Mouse (Mus musculus) spleen, adult 18-20 months (tissue): ENCODE measurements at regions not wholly inside any gene's neighbourhood (a gene's known extent, or its start where the extent isn't known, plus 50 kb on each side); places are given as distances from the start of the nearest gene placed in this dataset.
"Not testable (repeated sequence)": the region's sequence is repeated elsewhere in the genome, so short reads cannot be mapped to it uniquely, and the experiment has no call there.

Source experiments
- DNase-seq, 2 experiments: peaks; one replicate each; pipeline ENCODE4 v3.0.0; 2022; ENCODE audit warnings: mixed read lengths in 2 of 2

DNA sequence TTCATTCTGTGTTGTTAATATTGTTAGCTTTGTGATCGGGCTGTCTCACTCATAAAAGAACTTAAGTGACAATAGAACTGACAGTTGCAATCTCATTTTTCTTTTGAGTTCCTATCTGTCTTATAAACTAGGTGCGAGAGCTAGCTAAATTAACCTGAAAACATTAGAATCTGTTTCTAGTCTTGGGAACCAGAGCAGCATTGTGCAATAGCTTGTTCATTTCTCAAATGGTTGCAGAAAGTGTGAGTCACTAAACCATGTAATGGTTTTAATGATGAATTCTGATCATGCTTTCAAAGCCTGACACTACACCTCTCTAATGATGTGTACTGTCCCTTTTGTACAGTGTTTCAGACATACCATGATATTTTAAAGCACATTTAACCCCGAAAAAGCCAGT, 360.8 kb upstream of the Klhl1 start:
- DNase-seq, result no peak

DNA sequence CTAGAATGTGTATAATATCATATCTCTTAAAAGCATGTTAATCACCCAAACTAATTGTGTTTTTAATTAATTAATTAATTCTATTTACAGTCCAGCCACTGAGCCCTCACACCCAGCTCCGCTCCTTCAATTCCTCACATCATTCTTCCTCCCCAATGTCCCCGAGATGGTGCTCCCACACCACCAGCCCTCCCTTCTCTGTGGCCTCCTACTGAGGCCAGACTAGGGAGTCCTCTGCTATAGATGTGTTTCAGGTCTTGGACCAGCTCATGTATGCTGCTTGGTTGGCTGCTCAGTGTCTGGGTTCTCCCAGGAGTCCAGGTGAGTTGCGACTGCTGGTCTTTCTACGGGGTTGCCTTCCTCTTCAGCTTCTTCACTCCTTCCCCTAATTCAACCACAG, 353.1 kb upstream of the Klhl1 start:
- DNase-seq, result no peak

- DNase-seq, result no peak
Measured at GRCm38 (mm10) chr14:96838910-96839309, 320.0 kb upstream of the Klhl1 start.

- no peak for DNase-seq
Measured at GRCm38 (mm10) chr14:96825083-96825482, 306.2 kb upstream of the Klhl1 start.

DNA sequence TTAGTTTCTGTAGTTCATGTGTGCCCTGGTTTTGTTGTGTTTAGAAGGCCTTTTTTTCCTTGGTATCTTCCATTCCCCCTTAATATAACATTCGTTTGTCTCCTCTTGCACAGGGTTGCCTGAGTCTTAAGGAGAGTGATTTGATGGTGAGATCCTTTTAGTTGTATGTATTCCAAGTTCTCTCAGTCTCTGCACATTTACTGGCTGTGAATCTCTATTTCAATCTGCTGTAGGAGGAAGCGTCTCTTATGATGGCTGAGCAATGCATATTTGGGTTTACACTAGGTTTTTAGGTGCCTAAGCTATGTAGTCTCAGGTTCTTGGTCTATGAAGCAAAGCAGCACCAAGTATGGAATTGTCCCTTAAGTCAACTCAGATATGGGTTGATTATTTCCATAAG, 296.8 kb upstream of the Klhl1 start:
- no peak for DNase-seq

DNA sequence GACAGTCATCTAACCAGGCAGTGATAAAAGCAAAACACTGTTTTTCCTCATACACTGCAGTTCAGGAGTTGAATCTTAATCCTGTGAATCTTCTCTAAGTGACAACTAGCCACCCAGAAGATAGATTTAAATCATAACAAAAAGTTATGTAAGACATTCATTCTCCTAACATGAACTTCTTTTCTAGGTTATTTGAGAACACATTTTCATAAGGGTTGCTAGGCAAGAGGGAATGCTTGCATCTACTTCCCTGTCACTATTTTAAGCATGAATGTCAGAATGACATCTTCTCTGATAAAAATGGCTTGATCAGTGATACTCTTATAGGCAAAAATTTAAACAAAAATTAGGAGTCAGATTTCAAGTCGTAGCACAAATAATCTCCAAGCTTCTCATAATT, 286.4 kb upstream of the Klhl1 start:
- no peak for DNase-seq

GRCm38 (mm10) chr14:96794806-96795205, 275.9 kb upstream of the Klhl1 start:
- peak in 1 of 2 experiments; percentile 2 for DNase-seq

DNA sequence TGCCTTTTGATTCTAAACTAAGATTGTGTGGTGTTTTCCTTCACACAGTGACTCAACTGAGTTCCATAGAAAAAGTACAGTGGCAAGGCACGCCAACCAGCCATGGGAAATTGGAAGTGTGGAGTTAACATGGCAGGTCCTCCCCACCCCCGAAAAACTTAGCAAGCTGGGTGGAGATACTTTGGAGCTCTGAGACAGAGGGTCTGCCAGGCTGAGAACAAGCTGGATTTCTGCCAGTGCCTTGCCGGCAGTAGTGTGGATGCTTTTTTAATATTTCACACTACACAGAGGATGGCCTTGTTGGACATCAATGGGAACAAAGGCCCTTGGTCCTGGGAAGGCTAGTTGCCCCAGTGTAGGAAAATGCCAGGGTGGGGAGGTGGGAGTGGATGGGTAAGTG, 269.0 kb upstream of the Klhl1 start:
- no peak for DNase-seq

DNA sequence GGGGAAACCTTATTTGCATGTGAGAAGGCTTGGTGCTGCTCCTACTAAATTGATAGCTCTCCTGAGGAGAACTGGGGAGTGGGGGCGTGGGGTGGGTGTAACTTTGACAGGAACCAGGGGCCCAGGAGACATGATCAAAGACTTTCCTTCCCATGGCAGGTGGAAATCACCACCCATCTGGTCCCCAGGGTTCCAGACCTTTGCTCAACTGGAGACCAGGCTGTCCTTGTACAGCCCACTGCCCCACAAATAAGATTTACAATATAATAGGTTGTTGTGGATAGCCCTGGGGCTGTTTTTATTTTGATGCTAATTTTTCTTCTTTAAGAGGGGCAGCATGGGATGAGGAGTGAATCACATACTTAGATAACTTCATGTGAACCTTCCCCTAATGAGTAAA, 268.4 kb upstream of the Klhl1 start:
- DNase-seq, result no peak

DNA sequence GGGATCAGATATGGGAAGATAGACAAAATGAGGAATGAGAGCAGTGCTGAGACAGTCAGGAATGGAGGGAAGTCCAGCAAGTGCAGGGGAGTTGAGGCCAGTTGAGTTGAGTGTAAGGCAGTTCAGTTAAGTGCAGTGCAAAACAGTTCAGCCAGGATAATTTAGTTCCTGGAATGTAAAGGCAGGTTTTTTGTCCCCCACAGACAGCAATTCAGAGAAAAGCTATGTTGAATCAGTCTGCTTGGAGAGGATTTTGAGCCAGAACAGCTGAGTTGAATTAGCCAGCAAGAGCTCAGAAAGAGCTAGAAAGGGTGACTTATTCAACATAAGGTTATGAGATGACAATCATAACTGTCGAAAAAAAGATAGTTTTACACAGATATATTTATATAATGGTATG, 256.9 kb upstream of the Klhl1 start:
- DNase-seq, result no peak

DNA sequence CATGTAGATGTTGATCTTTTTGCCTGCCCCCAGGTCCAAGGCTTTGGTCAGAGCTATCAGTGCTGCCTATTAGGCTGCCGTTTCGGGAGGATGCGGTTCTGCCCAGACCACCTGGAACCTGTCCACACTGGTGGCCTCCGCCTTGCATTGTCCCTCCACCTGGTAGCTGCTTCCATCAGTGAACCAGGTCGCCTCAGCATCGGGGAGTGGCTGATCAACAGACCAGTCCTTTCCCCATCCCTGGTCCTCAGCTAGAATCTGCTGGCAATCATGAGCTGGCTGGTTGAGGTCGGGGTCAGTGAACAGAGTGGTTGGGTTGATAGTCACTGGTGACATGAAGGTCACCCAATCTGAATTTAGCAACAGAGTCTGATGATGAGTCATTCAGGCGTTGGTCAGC, 241.7 kb upstream of the Klhl1 start:
- DNase-seq, result no peak

- no peak for DNase-seq
Measured at GRCm38 (mm10) chr14:96733211-96733610, 214.3 kb upstream of the Klhl1 start.

- no peak for DNase-seq
Measured at GRCm38 (mm10) chr14:96697086-96697485, 178.2 kb upstream of the Klhl1 start.

DNA sequence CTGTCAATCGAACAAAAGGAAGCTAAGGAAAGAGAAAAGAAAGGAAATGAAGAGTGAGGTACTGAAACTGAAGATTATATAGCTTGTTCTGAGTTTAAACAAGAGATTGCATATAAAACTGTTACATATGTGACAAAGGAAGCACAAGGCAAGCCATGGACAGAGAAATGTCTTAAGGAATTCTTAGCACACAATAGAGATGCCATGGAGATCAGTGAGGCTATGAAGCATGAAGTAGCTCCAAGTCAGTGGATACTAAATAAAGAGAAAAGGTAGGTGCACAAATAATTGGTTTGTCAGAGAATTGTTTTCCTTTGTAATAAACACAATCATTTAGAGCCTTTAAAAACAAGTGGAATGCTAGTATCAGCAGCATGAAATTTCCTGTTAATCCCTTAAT, 172.0 kb upstream of the Klhl1 start:
- DNase-seq, result no peak

GRCm38 (mm10) chr14:96683943-96684342, 165.0 kb upstream of the Klhl1 start:
- no peak for DNase-seq

DNA sequence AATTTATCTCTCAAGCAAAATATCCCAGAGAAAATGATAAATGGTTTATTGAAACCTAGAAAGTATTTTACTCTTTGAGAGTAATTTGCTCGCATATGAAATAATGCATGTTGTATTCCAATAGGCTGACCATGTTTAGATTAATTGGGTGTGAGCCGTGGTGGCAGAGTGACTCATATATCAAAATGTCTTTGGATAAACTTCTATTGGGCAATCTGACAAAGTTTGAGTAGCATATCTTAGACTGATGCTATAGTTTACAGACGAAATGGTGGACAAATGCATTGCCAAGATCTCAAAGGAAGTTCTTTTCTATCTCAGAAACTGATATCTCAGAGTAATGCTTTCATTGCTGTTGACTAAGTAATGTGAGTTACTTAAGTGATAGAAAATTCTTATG, 162.8 kb upstream of the Klhl1 start:
- DNase-seq, result no peak

GRCm38 (mm10) chr14:96676213-96676612, 157.3 kb upstream of the Klhl1 start:
- DNase-seq, result no peak

DNA sequence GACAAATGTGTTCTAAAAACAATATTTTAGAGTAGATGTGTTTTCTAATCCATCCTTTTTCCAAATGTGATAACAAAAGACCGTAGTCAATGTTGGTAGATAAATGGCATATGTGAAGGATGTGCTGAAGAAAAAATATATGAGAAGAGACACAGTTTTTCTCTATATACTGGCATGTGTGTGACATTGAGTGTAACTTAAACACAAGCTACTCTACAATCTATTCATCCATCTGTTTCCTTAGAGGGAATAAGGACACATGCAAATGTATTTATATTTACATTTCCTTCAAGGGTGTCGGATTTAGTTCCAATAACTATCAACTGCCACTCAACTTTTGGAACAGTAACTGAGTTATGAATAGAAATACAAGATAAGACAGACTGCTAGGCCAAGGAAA, 149.7 kb upstream of the Klhl1 start:
- DNase-seq, result no peak

DNA sequence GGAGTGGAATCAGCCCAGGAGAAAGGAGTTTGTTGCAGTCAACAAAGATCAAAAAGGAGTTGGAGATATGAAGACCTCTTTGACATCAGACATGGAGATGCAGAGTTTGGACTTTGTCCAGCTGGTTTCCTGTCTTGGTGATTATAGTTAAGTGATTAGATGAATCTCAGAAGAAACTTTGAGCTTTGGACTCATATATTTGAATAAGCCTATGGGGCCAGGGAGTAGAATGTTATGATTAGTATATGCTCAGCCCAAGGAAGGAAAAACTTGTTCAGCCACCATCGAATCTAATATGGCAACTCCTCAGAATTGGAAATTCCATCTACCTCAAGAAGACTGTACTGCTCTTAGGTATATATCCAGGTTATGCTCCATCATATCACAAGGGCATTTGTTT, 137.6 kb upstream of the Klhl1 start:
- no peak for DNase-seq

GRCm38 (mm10) chr14:96630291-96630690, 111.4 kb upstream of the Klhl1 start:
- DNase-seq, result no peak

DNA sequence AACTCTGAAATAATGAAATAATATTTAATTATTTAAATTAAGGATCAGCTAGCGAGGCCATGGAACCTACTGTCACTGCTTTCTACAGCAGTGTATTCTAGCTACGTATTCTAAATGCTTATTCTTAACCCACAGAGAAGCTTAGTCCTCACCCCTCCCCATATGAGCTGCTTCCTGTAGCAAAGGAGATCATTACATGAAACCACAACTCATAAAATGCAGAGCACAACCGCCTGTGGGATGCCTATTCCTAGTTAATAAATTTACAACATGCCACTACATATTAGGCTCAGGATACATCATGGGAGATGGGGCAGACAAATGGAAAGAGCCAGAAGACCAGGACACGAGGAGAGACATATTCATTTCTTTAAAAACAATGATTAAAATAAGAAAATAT, 87.8 kb upstream of the Klhl1 start:
- DNase-seq, result no peak

DNA sequence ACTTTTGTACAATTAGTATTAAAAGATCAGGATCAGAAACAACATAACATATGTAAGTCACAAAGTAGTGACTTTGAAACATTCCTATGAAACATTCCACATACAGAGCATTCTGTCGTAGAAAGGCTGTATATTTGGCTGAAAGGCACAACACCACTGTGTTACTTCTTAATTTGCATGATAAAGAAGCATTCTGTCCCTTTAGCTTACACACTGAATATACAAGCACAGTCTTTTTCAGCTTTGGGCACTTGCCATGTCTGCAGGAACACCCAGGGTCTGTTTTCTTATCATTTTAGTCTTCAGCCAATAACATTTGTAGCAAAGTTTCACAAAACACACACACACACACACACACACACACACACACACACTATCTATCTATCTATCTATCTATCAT, 82.2 kb upstream of the Klhl1 start:
- DNase-seq, result not testable (repeated sequence)

DNA sequence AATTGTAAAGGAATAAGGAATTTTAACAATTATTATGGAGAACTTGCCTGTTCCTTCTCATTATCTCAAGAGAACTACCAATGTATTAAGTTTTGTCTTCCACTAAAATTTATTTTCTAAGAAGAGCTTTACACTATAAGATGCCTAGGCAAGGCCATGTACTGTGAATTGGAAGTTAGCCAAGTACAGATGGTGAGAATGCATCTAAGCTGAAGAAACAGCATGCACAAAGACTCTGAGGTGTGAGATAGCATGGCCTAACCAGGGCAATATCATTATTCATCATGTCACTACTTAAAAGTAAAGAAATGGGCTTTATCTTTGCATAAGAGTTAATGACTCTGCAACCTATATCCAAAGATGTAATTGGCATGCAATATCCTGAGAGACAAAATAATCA, 73.1 kb upstream of the Klhl1 start:
- no peak for DNase-seq
